Mouse (Mus musculus) spleen, adult 2 months (tissue): ENCODE measurements around the gene Farp1. TPM values are rescaled to one million over a fixed set of nuclear protein-coding genes. Genes with fewer than 3 reads are reported as not detected.

ENCODE experiments used
- DNase-seq, 2 experiments: peaks; one replicate each; pipeline versions ENCODE4 v3.0.0 to v3.0.0-alpha.2; 2012 to 2021; ENCODE audit warnings: low spot score in 2 of 2, low read depth in 1 of 2
- H3K27ac ChIP-seq: fragments of 200-500 bp; 2 replicates; pipeline ENCODE4 v1.5.1; 2012; ENCODE audit warnings: low read length, inconsistent platforms; ENCODE audit not compliant: insufficient read depth
- H3K27me3 ChIP-seq: fragments of 200-500 bp; 2 replicates; pipeline ENCODE4 v1.6.1; 2012; ENCODE audit warnings: mild to moderate bottlenecking, moderate library complexity, low read length, inconsistent platforms; ENCODE audit not compliant: control insufficient read depth, insufficient read depth
- H3K36me3 ChIP-seq: fragments of 200-500 bp; 2 replicates; pipeline ENCODE4 v1.6.1; 2012; ENCODE audit warnings: mild to moderate bottlenecking, low read length, inconsistent platforms; ENCODE audit not compliant: control insufficient read depth, insufficient read depth
- H3K4me1 ChIP-seq: fragments of 200-500 bp; 2 replicates; pipeline ENCODE4 v1.6.1; 2011; ENCODE audit warnings: inconsistent platforms; ENCODE audit not compliant: control insufficient read depth, insufficient read depth, insufficient read length
- H3K4me3 ChIP-seq: fragments of 200-500 bp; 2 replicates; pipeline ENCODE4 v1.5.1; 2011; ENCODE audit warnings: mild to moderate bottlenecking, inconsistent platforms; ENCODE audit not compliant: insufficient read depth, insufficient read length; ENCODE audit errors: extremely low read depth
- CTCF ChIP-seq: fragments of 200-500 bp; IDR thresholded peaks from 2 replicates; pipeline ENCODE4 v1.5.1; 2011; ENCODE audit warnings: mild to moderate bottlenecking, inconsistent platforms; ENCODE audit not compliant: insufficient read depth, insufficient read length, insufficient replicate concordance; ENCODE audit errors: extremely low read depth
- POLR2A ChIP-seq: fragments of 200-500 bp; IDR thresholded peaks from 2 replicates; pipeline ENCODE4 v1.6.1; 2011; ENCODE audit warnings: low read depth, low read length, inconsistent platforms
- WGBS: fragments of 180-500 bp; shearing (Covaris S2); methylation state at CpG from one replicate; pipeline ENCODE4 v1.1.7; 2018; 5-methylcytosine and 5-hydroxymethylcytosine counted together
- polyA plus RNA-seq: library from polyadenylated mRNA; depleted of rRNA; stranded (reverse); fragments of >200 nt; gene quantifications from 2 replicates; pipeline ENCODE4 v1.2.3, GENCODE M21; 2012

Gene Farp1
- polyA plus RNA-seq, 1 experiment = 3.0 TPM

GRCm38 (mm10) chr14:121193981-121194380 lies 159.0 kb downstream of the Farp1 start:
- H3K27ac ChIP-seq = no peak overlapping the region
- no peaks in the 10 kb centered on the region for H3K27me3 ChIP-seq
- WGBS = 88% methylated on average over 2 of the region's 2 CpGs
- no peak for DNase-seq
- no peaks in the 10 kb centered on the region for H3K36me3 ChIP-seq
- H3K4me3 ChIP-seq = no peak overlapping the region
- TF ChIP-seq POLR2A (no peak), CTCF (no peak)
- H3K4me1 ChIP-seq = no peaks in the 10 kb centered on the region

DNA sequence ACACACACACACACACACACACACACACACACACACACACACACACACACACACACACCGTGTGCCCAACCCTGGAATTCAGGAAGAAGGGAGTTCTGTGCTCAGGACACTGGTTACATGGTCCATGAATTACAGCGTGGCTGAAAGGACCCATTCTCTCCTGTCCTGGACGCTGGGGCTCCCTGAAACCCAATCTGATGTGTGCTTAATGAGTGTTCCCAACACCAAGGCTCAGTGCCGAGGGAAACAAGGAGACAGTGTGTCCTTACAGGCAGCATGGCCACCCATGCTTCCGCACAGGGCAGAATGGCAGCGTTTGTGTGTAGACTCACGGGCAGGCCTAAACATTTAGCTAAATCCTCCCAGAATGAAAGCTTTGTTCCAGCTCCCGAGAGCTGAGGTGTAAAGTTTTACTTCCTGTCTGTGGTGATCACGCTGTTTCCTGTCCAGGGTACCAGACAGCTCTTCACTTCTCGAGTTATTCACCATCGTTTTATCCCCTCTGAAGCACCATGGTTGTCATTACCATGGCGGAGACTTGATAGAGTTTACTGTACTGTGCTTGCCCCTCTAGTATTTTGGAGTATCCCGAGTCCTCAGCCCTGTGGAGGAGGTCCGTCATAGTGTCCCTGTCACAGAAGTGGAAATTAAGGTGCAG lies 164.0 kb downstream of the Farp1 start:
- WGBS = 51% methylated on average over 14 of the region's 14 CpGs
- Histone ChIP-seq H3K36me3 (no peaks in the 10 kb centered on the region), H3K27ac (no peak overlapping the region), H3K4me3 (no peak overlapping the region), H3K4me1 (no peaks in the 10 kb centered on the region), H3K27me3 (no peaks in the 10 kb centered on the region)
- no peak for DNase-seq
- no peak for TF ChIP-seq POLR2A
- TF ChIP-seq CTCF = no peak

- Histone ChIP-seq H3K27me3 (no peaks in the 10 kb centered on the region), H3K4me1 (no peaks in the 10 kb centered on the region), H3K4me3 (no peak overlapping the region), H3K27ac (no peak overlapping the region), H3K36me3 (no peaks in the 10 kb centered on the region)
- TF ChIP-seq POLR2A = no peak
- TF ChIP-seq CTCF = no peak
- WGBS = 67% methylated on average over 8 of the region's 8 CpGs
- DNase-seq = no peak
Observed at GRCm38 (mm10) chr14:121199789-121200188, 164.8 kb downstream of the Farp1 start.

GRCm38 (mm10) chr14:121200353-121200752 lies 165.4 kb downstream of the Farp1 start:
- WGBS = 76% methylated on average over 8 of the region's 8 CpGs
- TF ChIP-seq CTCF (no peak), POLR2A (no peak)

DNA sequence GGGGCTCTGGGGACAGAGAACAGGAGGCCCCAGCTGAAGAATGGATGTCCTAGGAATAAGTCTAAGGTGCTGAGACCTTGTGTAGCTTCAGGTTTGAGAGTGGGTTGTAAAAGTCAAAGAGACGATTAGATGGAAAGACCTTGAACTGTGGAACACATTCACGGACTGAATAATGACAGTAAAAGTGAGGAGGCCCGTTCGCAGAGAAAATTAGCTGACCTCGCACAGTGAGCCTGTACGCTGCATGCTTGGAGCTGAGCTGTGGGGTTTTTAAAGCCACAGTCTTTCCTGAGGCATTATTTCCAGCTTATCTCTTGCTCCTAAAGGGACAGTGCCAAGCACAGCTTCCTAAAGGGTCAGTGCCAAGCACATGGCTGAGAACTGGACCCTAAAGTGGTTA lies 166.2 kb downstream of the Farp1 start:
- TF ChIP-seq POLR2A (no peak), CTCF (no peak)
- WGBS = 92% methylated on average over 6 of the region's 6 CpGs
- no peaks in the 10 kb centered on the region for H3K36me3 ChIP-seq
- H3K27ac ChIP-seq = no peak overlapping the region
- DNase-seq = no peak
- H3K4me3 ChIP-seq = no peak overlapping the region
- no peaks in the 10 kb centered on the region for H3K4me1 ChIP-seq
- no peaks in the 10 kb centered on the region for H3K27me3 ChIP-seq

More at GRCm38 (mm10) chr14:121200353-121200752, 165.4 kb downstream of the Farp1 start:
- Histone ChIP-seq H3K27ac (no peak overlapping the region), H3K4me3 (no peak overlapping the region), H3K27me3 (no peaks in the 10 kb centered on the region), H3K36me3 (no peaks in the 10 kb centered on the region), H3K4me1 (no peaks in the 10 kb centered on the region)
- DNase-seq = no peak

GRCm38 (mm10) chr14:121205459-121205858 lies 170.5 kb downstream of the Farp1 start:
- DNase-seq = no peak
- no peaks in the 10 kb centered on the region for H3K4me1 ChIP-seq
- H3K27me3 ChIP-seq = no peaks in the 10 kb centered on the region
- H3K36me3 ChIP-seq = no peaks in the 10 kb centered on the region
- TF ChIP-seq CTCF = no peak
- TF ChIP-seq POLR2A = no peak
- H3K4me3 ChIP-seq = no peak overlapping the region
- WGBS = 78% methylated on average over 3 of the region's 3 CpGs
- H3K27ac ChIP-seq = no peak overlapping the region

- Histone ChIP-seq H3K27ac (no peak overlapping the region), H3K4me1 (no peaks in the 10 kb centered on the region), H3K4me3 (no peak overlapping the region), H3K27me3 (no peaks in the 10 kb centered on the region), H3K36me3 (no peaks in the 10 kb centered on the region)
- no peak for DNase-seq
- WGBS = 88% methylated on average over 15 of the region's 15 CpGs
- no peak for TF ChIP-seq POLR2A
- no peak for TF ChIP-seq CTCF
Observed at GRCm38 (mm10) chr14:121207441-121208158, 172.6 kb downstream of the Farp1 start.
